Mouse (Mus musculus) embryonic facial prominence, embryonic 14.5 days (tissue): ENCODE data around the gene Zfp14. TPM values are rescaled to one million over a fixed set of nuclear protein-coding genes. Genes with fewer than 3 reads are reported as not detected.

Experiments
- ATAC-seq: fragments of 200-750 bp; cut with Nextera tagmentation; 2 replicates; pipeline ENCODE4 v1.8.0; 2017; ENCODE audit warnings: low read depth, moderate number of reproducible peaks, moderate TSS enrichment
- DNase-seq: peaks from one replicate; pipeline ENCODE4 v3.0.0-alpha.2; 2015; ENCODE audit warnings: low spot score
- H3K27ac ChIP-seq: fragments of 300-500 bp; sonication (generic); replicated peaks from 2 replicates; pipeline ENCODE4 v1.5.1; 2014; ENCODE audit warnings: low read depth, mild to moderate bottlenecking, low read length, moderate library complexity
- H3K27me3 ChIP-seq: fragments of 300-500 bp; sonication (generic); replicated peaks from 2 replicates; pipeline ENCODE4 v1.6.1; 2014; ENCODE audit warnings: low read length; ENCODE audit not compliant: control insufficient read depth, insufficient read depth
- H3K36me3 ChIP-seq: fragments of 300-500 bp; sonication (generic); 2 replicates; pipeline ENCODE4 v1.6.1; 2014; ENCODE audit warnings: low read length, mixed read lengths; ENCODE audit not compliant: control insufficient read depth, insufficient read depth
- H3K4me1 ChIP-seq: fragments of 300-500 bp; sonication (generic); 2 replicates; pipeline ENCODE4 v1.6.1; 2014; ENCODE audit warnings: antibody characterized with exemption, low read length; ENCODE audit not compliant: control insufficient read depth, insufficient read depth
- H3K4me2 ChIP-seq: fragments of 300-500 bp; sonication (generic); 2 replicates; pipeline ENCODE4 v1.6.1; 2014; ENCODE audit warnings: low read depth, mild to moderate bottlenecking, low read length, moderate library complexity, mixed read lengths
- H3K4me3 ChIP-seq: fragments of 300-500 bp; sonication (generic); 2 replicates; pipeline ENCODE4 v1.5.1; 2014; ENCODE audit warnings: low read depth, mild to moderate bottlenecking, low read length
- H3K9ac ChIP-seq: fragments of 300-500 bp; sonication (generic); 2 replicates; pipeline ENCODE4 v1.6.1; 2014; ENCODE audit warnings: low read depth, mild to moderate bottlenecking, low read length, moderate library complexity, mixed read lengths
- H3K9me3 ChIP-seq: fragments of 300-500 bp; sonication (generic); 2 replicates; pipeline ENCODE4 v1.6.1; 2016; ENCODE audit warnings: low read length; ENCODE audit not compliant: control insufficient read depth
- WGBS: fragments of 180-500 bp; shearing (Covaris S2); extraction: QIAGEN DNeasy Blood & Tissue Kit; methylation state at CpG from one replicate; pipeline ENCODE4 v1.1.7; 2014; 5-methylcytosine and 5-hydroxymethylcytosine counted together
- polyA plus RNA-seq: library from polyadenylated mRNA; unstranded; fragments of >200 nt; fragmentation: Nextera tagmentation; extraction: Ambion mirVana; gene quantifications from 2 replicates; pipeline ENCODE4 v1.2.1, GENCODE M21; 2014

Gene Zfp14
- polyA plus RNA-seq, 1 experiment from 2014 or later: 4.4 TPM

GRCm38 (mm10) chr7:30048126-30048525 is 3.1 kb downstream of the Zfp14 start:
- Histone ChIP-seq H3K4me3 (no peak overlapping the region), H3K36me3 (0 out of 2 replicates have a peak, but pooled peaks cover 5% of the 10 kb centered on the region), H3K27ac (no peak overlapping the region), H3K9ac (no peak overlapping the region), H3K4me1 (peaks cover 7% of the 10 kb centered on the region; the same call in 1 of the 2 replicates), H3K4me2 (no peak overlapping the region), H3K9me3 (no peaks in the 10 kb centered on the region), H3K27me3 (no peaks in the 10 kb centered on the region)
- WGBS: 89% methylated on average over 4 of the region's 4 CpGs
- DNase-seq (no peak), ATAC-seq (no peak)

- WGBS: 33% methylated on average over 9 of the region's 9 CpGs
- DNase-seq (no peak), ATAC-seq (no peak)
- no peak overlapping the region for H3K4me2 ChIP-seq
- H3K4me3 ChIP-seq: no peak overlapping the region
- no peaks in the 10 kb centered on the region for H3K4me1 ChIP-seq
- peaks cover 17% of the 10 kb centered on the region for H3K36me3 ChIP-seq
- H3K9ac ChIP-seq: no peak overlapping the region
- H3K27ac ChIP-seq: no peak overlapping the region
- H3K27me3 ChIP-seq: no peaks in the 10 kb centered on the region
- H3K9me3 ChIP-seq: no peaks in the 10 kb centered on the region
These were observed 6.8 kb downstream of the Zfp14 start for GRCm38 (mm10) chr7:30044354-30044753.

- Histone ChIP-seq H3K4me3 (no peak overlapping the region), H3K9me3 (no peaks in the 10 kb centered on the region), H3K27me3 (no peaks in the 10 kb centered on the region), H3K4me1 (no peaks in the 10 kb centered on the region), H3K9ac (no peak overlapping the region), H3K4me2 (no peak overlapping the region), H3K27ac (no peak overlapping the region), H3K36me3 (peaks cover 30% of the 10 kb centered on the region)
- 92% methylated on average over 12 of the region's 12 CpGs for WGBS
- DNase-seq (no peak), ATAC-seq (no peak)
These were observed 16.8 kb downstream of the Zfp14 start for GRCm38 (mm10) chr7:30034331-30034730.

GRCm38 (mm10) chr7:30031379-30031778 is 19.8 kb downstream of the Zfp14 start:
- DNase-seq (no peak), ATAC-seq (no peak)
- no peaks in the 10 kb centered on the region for H3K9me3 ChIP-seq
- H3K9ac ChIP-seq: no peak overlapping the region
- H3K36me3 ChIP-seq: peaks cover 11% of the 10 kb centered on the region
- WGBS: 89% methylated on average over 3 of the region's 3 CpGs
- H3K27me3 ChIP-seq: no peaks in the 10 kb centered on the region
- H3K4me2 ChIP-seq: no peak overlapping the region
- H3K27ac ChIP-seq: no peak overlapping the region
- no peak overlapping the region for H3K4me3 ChIP-seq
- no peaks in the 10 kb centered on the region for H3K4me1 ChIP-seq

- Histone ChIP-seq H3K27ac (no peak overlapping the region), H3K4me3 (no peak overlapping the region), H3K9ac (no peak overlapping the region), H3K4me1 (no peaks in the 10 kb centered on the region), H3K4me2 (no peak overlapping the region), H3K9me3 (no peaks in the 10 kb centered on the region), H3K36me3 (peaks cover 15% of the 10 kb centered on the region), H3K27me3 (no peaks in the 10 kb centered on the region)
- WGBS: 20% methylated on average over 6 of the region's 6 CpGs
- no peak for ATAC-seq
- DNase-seq: no peak
These were observed 20.5 kb downstream of the Zfp14 start for GRCm38 (mm10) chr7:30030677-30031076.

- H3K27me3 ChIP-seq: no peaks in the 10 kb centered on the region
- whole genome bisulfite sequencing: 90% methylated on average over 3 of the region's 3 CpGs
- no peak for DNase-seq
- ATAC-seq: no peak
- no peak overlapping the region for H3K9ac ChIP-seq
- peaks cover 33% of the 10 kb centered on the region for H3K36me3 ChIP-seq
- H3K9me3 ChIP-seq: no peaks in the 10 kb centered on the region
- H3K27ac ChIP-seq: no peak overlapping the region
- no peak overlapping the region for H3K4me3 ChIP-seq
- no peaks in the 10 kb centered on the region for H3K4me1 ChIP-seq
- no peak overlapping the region for H3K4me2 ChIP-seq
These were observed 22.6 kb downstream of the Zfp14 start for GRCm38 (mm10) chr7:30028572-30028971.

GRCm38 (mm10) chr7:30027331-30027730 is 23.8 kb downstream of the Zfp14 start:
- WGBS: 43% methylated on average over 4 of the region's 4 CpGs
- Histone ChIP-seq H3K36me3 (peaks cover 46% of the 10 kb centered on the region), H3K9ac (no peak overlapping the region), H3K4me1 (no peaks in the 10 kb centered on the region), H3K4me3 (no peak overlapping the region), H3K27me3 (no peaks in the 10 kb centered on the region), H3K27ac (no peak overlapping the region), H3K9me3 (no peaks in the 10 kb centered on the region), H3K4me2 (no peak overlapping the region)
- no peak for DNase-seq
- ATAC-seq: no peak

- no peak overlapping the region for H3K9ac ChIP-seq
- ATAC-seq (no peak), DNase-seq (no peak)
- no peak overlapping the region for H3K27ac ChIP-seq
- no peaks in the 10 kb centered on the region for H3K4me1 ChIP-seq
- no peak overlapping the region for H3K4me3 ChIP-seq
- H3K4me2 ChIP-seq: no peak overlapping the region
- no peaks in the 10 kb centered on the region for H3K27me3 ChIP-seq
- peaks cover 61% of the 10 kb centered on the region for H3K36me3 ChIP-seq
- no peaks in the 10 kb centered on the region for H3K9me3 ChIP-seq
- WGBS: 68% methylated on average over 5 of the region's 5 CpGs
These were observed 25.8 kb downstream of the Zfp14 start for GRCm38 (mm10) chr7:30025358-30025757.

- no peak for DNase-seq
These were observed 27.4 kb downstream of the Zfp14 start for GRCm38 (mm10) chr7:30023800-30024199.

More at GRCm38 (mm10) chr7:30023800-30024199, 27.4 kb downstream of the Zfp14 start:
- peaks cover 75% of the 10 kb centered on the region for H3K36me3 ChIP-seq
- no peaks in the 10 kb centered on the region for H3K9me3 ChIP-seq
- no peaks in the 10 kb centered on the region for H3K27me3 ChIP-seq
- no peak overlapping the region for H3K4me3 ChIP-seq
- no peak for ATAC-seq
- H3K27ac ChIP-seq: no peak overlapping the region
- no peak overlapping the region for H3K9ac ChIP-seq
- 92% methylated on average over 8 of the region's 8 CpGs for WGBS
- no peaks in the 10 kb centered on the region for H3K4me1 ChIP-seq
- H3K4me2 ChIP-seq: no peak overlapping the region
